Mouse (Mus musculus): ENCODE measurements around the gene Eif4g3. TPM values are rescaled to one million over a fixed set of nuclear protein-coding genes. Genes with fewer than 3 reads are reported as not detected.

The Eif4g3 gene
- total RNA-seq, 2 experiments from 2014 or later = 179 to 187 TPM

GRCm38 (mm10) chr4:138069371-138069770 lies 76.5 kb downstream of the Eif4g3 start:
- H3K4me3 ChIP-seq = no peak overlapping the region
- no peak for DNase-seq (ENCODE audit: extremely low spot score in 1 of 2, low spot score in 2 of 2)
- intact Hi-C loops (cut with DNase I) = no loop called here
- TF ChIP-seq CTCF (IDR thresholded peaks at IDR 0.05) = no peak
- peak overlapping the region; percentile 84 for H3K27ac ChIP-seq

GRCm38 (mm10) chr4:138071497-138071896 lies 78.7 kb downstream of the Eif4g3 start:
- TF ChIP-seq CTCF (IDR thresholded peaks at IDR 0.05) = no peak
- no peak for DNase-seq (ENCODE audit: extremely low spot score in 1 of 2, low spot score in 2 of 2)
- peak overlapping the region; percentile 41 for H3K27ac ChIP-seq
- intact Hi-C loops (cut with DNase I) = no loop called here
- H3K4me3 ChIP-seq = no peak overlapping the region

- intact Hi-C loops (cut with DNase I) = no loop called here
- TF ChIP-seq CTCF (IDR thresholded peaks at IDR 0.05) = no peak
- no peak for DNase-seq (ENCODE audit: extremely low spot score in 1 of 2, low spot score in 2 of 2)
- Histone ChIP-seq H3K4me3 (no peak overlapping the region), H3K27ac (0 out of 2 replicates have a peak overlapping the region, but pooled peaks have one; percentile 62)
Measured at GRCm38 (mm10) chr4:138073086-138073485, 80.3 kb downstream of the Eif4g3 start.

- DNase-seq (ENCODE audit: extremely low spot score in 1 of 2, low spot score in 2 of 2) = no peak
- H3K27ac ChIP-seq = peak overlapping the region; percentile 62; the same call in 1 of the 2 replicates
Measured at GRCm38 (mm10) chr4:138073531-138073930, 80.7 kb downstream of the Eif4g3 start.

GRCm38 (mm10) chr4:138074896-138075584 lies 82.2 kb downstream of the Eif4g3 start:
- Histone ChIP-seq H3K27ac (no peak overlapping the region; the same call in 1 of the 2 replicates), H3K4me3 (no peak overlapping the region)
- TF ChIP-seq CTCF (IDR thresholded peaks at IDR 0.05) = no peak
- intact Hi-C loops (cut with DNase I) = no loop called here
- no peak for DNase-seq (ENCODE audit: extremely low spot score in 1 of 2, low spot score in 2 of 2)

More at GRCm38 (mm10) chr4:138073531-138073930, 80.7 kb downstream of the Eif4g3 start:
- intact Hi-C loops (cut with DNase I) = no loop called here
- no peak for TF ChIP-seq CTCF (IDR thresholded peaks at IDR 0.05)
- no peak overlapping the region for H3K4me3 ChIP-seq

- H3K27ac ChIP-seq = no peak overlapping the region
- TF ChIP-seq CTCF (IDR thresholded peaks at IDR 0.05) = no peak
- intact Hi-C loops (cut with DNase I) = no loop called here
- no peak for DNase-seq (ENCODE audit: extremely low spot score in 1 of 2, low spot score in 2 of 2)
- no peak overlapping the region for H3K4me3 ChIP-seq
Measured at GRCm38 (mm10) chr4:138077663-138078295, 85.0 kb downstream of the Eif4g3 start.

- Histone ChIP-seq H3K4me3 (no peak overlapping the region), H3K27ac (no peak overlapping the region)
- TF ChIP-seq CTCF (IDR thresholded peaks at IDR 0.05) = no peak
- intact Hi-C loops (cut with DNase I) = no loop called here
- no peak for DNase-seq (ENCODE audit: extremely low spot score in 1 of 2, low spot score in 2 of 2)
Measured at GRCm38 (mm10) chr4:138079234-138079633, 86.4 kb downstream of the Eif4g3 start.

- no peak for TF ChIP-seq CTCF (IDR thresholded peaks at IDR 0.05)
Measured at GRCm38 (mm10) chr4:138082466-138082865, 89.6 kb downstream of the Eif4g3 start.

GRCm38 (mm10) chr4:138084103-138084502 lies 91.3 kb downstream of the Eif4g3 start:
- no peak for TF ChIP-seq CTCF (IDR thresholded peaks at IDR 0.05)
- intact Hi-C loops (cut with DNase I) = no loop called here
- Histone ChIP-seq H3K4me3 (no peak overlapping the region), H3K27ac (no peak overlapping the region; the same call in 1 of the 2 replicates)
- no peak for DNase-seq (ENCODE audit: extremely low spot score in 1 of 2, low spot score in 2 of 2)

More at GRCm38 (mm10) chr4:138082466-138082865, 89.6 kb downstream of the Eif4g3 start:
- DNase-seq (ENCODE audit: extremely low spot score in 1 of 2, low spot score in 2 of 2) = no peak
- intact Hi-C loops (cut with DNase I) = no loop called here
- no peak overlapping the region for H3K4me3 ChIP-seq
- H3K27ac ChIP-seq = no peak overlapping the region

- DNase-seq (ENCODE audit: extremely low spot score in 1 of 2, low spot score in 2 of 2) = no peak
- Histone ChIP-seq H3K27ac (peak overlapping the region; percentile 48), H3K4me3 (no peak overlapping the region)
- no peak for TF ChIP-seq CTCF (IDR thresholded peaks at IDR 0.05)
- intact Hi-C loops (cut with DNase I) = no loop called here
Measured at GRCm38 (mm10) chr4:138084851-138085573, 92.2 kb downstream of the Eif4g3 start.

- no peak for TF ChIP-seq CTCF (IDR thresholded peaks at IDR 0.05)
- no peak for DNase-seq (ENCODE audit: extremely low spot score in 1 of 2, low spot score in 2 of 2)
- H3K27ac ChIP-seq = no peak overlapping the region
- intact Hi-C loops (cut with DNase I) = no loop called here
- no peak overlapping the region for H3K4me3 ChIP-seq
Measured at GRCm38 (mm10) chr4:138086949-138087348, 94.1 kb downstream of the Eif4g3 start.

- DNase-seq (ENCODE audit: extremely low spot score in 1 of 2, low spot score in 2 of 2) = no peak
- H3K27ac ChIP-seq = no peak overlapping the region
- H3K4me3 ChIP-seq = no peak overlapping the region
- no peak; the same call in 1 of the 2 replicates for TF ChIP-seq CTCF (IDR thresholded peaks at IDR 0.05)
- intact Hi-C loops (cut with DNase I) = no loop called here
Measured at GRCm38 (mm10) chr4:138089512-138089911, 96.7 kb downstream of the Eif4g3 start.

Data from left cerebral cortex, adult 2 months (tissue).